Mouse (Mus musculus) MEL (cell line): ENCODE measurements around the gene Tlx2. TPM values are rescaled to one million over a fixed set of nuclear protein-coding genes. Genes with fewer than 3 reads are reported as not detected.
A peak's percentile ranks its signal among the peaks of the same experiment; 100 is the strongest.

Source experiments
- DNase-seq: peaks from one replicate; pipeline ENCODE4 v3.0.0; 2011; ENCODE audit warnings: low read depth, low spot score
- H3K27ac ChIP-seq: 2 replicates; pipeline ENCODE4 v1.5.1; 2012; ENCODE audit warnings: low read depth, mild to moderate bottlenecking, control low read depth, low read length, moderate library complexity; ENCODE audit not compliant: control insufficient read depth
- H3K27me3 ChIP-seq, 2 experiments: fragments of 150-350 bp in 1 of 2; sonication (generic) in 1 of 2; 2 replicates each; pipeline ENCODE4 v1.6.1; 2012; ENCODE audit warnings: low read length in 2 of 2, mild to moderate bottlenecking in 2 of 2, improper control_type of control experiment in 1 of 2, moderate library complexity in 1 of 2; ENCODE audit not compliant: insufficient read depth in 2 of 2, control insufficient read depth in 1 of 2
- H3K36me3 ChIP-seq, 2 experiments: 2 replicates each; pipeline ENCODE4 v1.6.1; 2012 to 2014; ENCODE audit warnings: low read length in 2 of 2, improper control_type of control experiment in 1 of 2, inconsistent platforms in 1 of 2, mild to moderate bottlenecking in 1 of 2; ENCODE audit not compliant: insufficient read depth in 2 of 2, control insufficient read depth in 1 of 2
- H3K4me1 ChIP-seq, 2 experiments: fragments of 150-350 bp in 1 of 2; sonication (generic) in 1 of 2; 2 replicates each; pipeline ENCODE4 v1.6.1; 2012; ENCODE audit warnings: low read length in 2 of 2, improper control_type of control experiment in 1 of 2, mild to moderate bottlenecking in 1 of 2; ENCODE audit not compliant: insufficient read depth in 2 of 2, control insufficient read depth in 1 of 2
- H3K4me3 ChIP-seq, 2 experiments: fragments of 150-350 bp in 1 of 2; sonication (generic) in 1 of 2; 2 replicates each; pipeline ENCODE4 v1.5.1; 2012; ENCODE audit warnings: low read depth in 2 of 2, low read length in 2 of 2, mild to moderate bottlenecking in 2 of 2, moderate library complexity in 2 of 2, control low read depth in 1 of 2, improper control_type of control experiment in 1 of 2; ENCODE audit not compliant: control insufficient read depth in 1 of 2, insufficient read depth in 1 of 2
- H3K79me2 ChIP-seq: 2 replicates; pipeline ENCODE4 v1.6.1; 2012; ENCODE audit warnings: mild to moderate bottlenecking, low read length, moderate library complexity; ENCODE audit not compliant: control insufficient read depth, poor library complexity, insufficient read depth
- H3K9ac ChIP-seq: 2 replicates; pipeline ENCODE4 v1.6.1; 2012; ENCODE audit warnings: low read depth, mild to moderate bottlenecking, control low read depth, low read length, moderate library complexity; ENCODE audit not compliant: control insufficient read depth, poor library complexity, severe bottlenecking
- H3K9me3 ChIP-seq: fragments of 150-350 bp; sonication (generic); replicated peaks from 2 replicates; pipeline ENCODE4 v1.6.1; 2012; ENCODE audit warnings: mild to moderate bottlenecking, low read length, improper control_type of control experiment, moderate library complexity; ENCODE audit not compliant: insufficient read depth
- BHLHE40 ChIP-seq: IDR thresholded peaks from 2 replicates; pipeline ENCODE4 v1.6.1; 2012; ENCODE audit warnings: low read depth, mild to moderate bottlenecking, inconsistent platforms, low read length, improper control_type of control experiment, borderline replicate concordance
- CHD1 ChIP-seq: IDR thresholded peaks from 2 replicates; pipeline ENCODE4 v1.6.1; 2012; ENCODE audit warnings: low read depth, mild to moderate bottlenecking, inconsistent platforms, low read length, improper control_type of control experiment
- CTCF ChIP-seq, 3 experiments: IDR thresholded peaks in 2 of 3; conservative IDR thresholded peaks in 1 of 3; 2 replicates each; pipeline ENCODE4 v1.5.1; 2011 to 2012; ENCODE audit warnings: low read length in 3 of 3, low read depth in 2 of 3, mild to moderate bottlenecking in 2 of 3, improper control_type of control experiment in 1 of 3, inconsistent platforms in 1 of 3, mixed read lengths in 1 of 3, moderate library complexity in 1 of 3; ENCODE audit not compliant: control insufficient read depth in 1 of 3, insufficient read depth in 1 of 3, poor library complexity in 1 of 3, severe bottlenecking in 1 of 3
- ELF1 ChIP-seq: IDR thresholded peaks from 2 replicates; pipeline ENCODE4 v1.6.1; 2014; ENCODE audit warnings: low read depth, mild to moderate bottlenecking, inconsistent platforms, low read length, improper control_type of control experiment, moderate library complexity
- EP300 ChIP-seq, 2 experiments: IDR thresholded peaks; 2 replicates each; pipeline ENCODE4 v1.6.1; 2011; ENCODE audit warnings: improper control_type of control experiment in 2 of 2, low read length in 2 of 2, low read depth in 1 of 2, mild to moderate bottlenecking in 1 of 2
- ETS1 ChIP-seq: IDR thresholded peaks from 2 replicates; pipeline ENCODE4 v1.6.1; 2012; ENCODE audit warnings: low read depth, mild to moderate bottlenecking, inconsistent platforms, low read length, improper control_type of control experiment, moderate library complexity
- GATA1 ChIP-seq: IDR thresholded peaks from 2 replicates; pipeline ENCODE4 v1.6.1; 2011; ENCODE audit warnings: low read depth, low read length, improper control_type of control experiment
- HCFC1 ChIP-seq: IDR thresholded peaks from 2 replicates; pipeline ENCODE4 v1.6.1; 2012; ENCODE audit warnings: low read depth, mild to moderate bottlenecking, inconsistent platforms, low read length, improper control_type of control experiment, moderate library complexity
- MAFK ChIP-seq: IDR thresholded peaks from 2 replicates; pipeline ENCODE4 v1.6.1; 2011; ENCODE audit warnings: low read depth, mild to moderate bottlenecking, low read length, improper control_type of control experiment, borderline replicate concordance
- MAX ChIP-seq: IDR thresholded peaks from 2 replicates; pipeline ENCODE4 v1.6.1; 2011; ENCODE audit warnings: low read length, improper control_type of control experiment
- MXI1 ChIP-seq: IDR thresholded peaks from 2 replicates; pipeline ENCODE4 v1.6.1; 2011; ENCODE audit warnings: mild to moderate bottlenecking, low read depth, low read length, improper control_type of control experiment
- MYC ChIP-seq: IDR thresholded peaks from 2 replicates; pipeline ENCODE4 v1.6.1; 2011; ENCODE audit warnings: low read depth, mild to moderate bottlenecking, low read length, improper control_type of control experiment, moderate library complexity
- NELFE ChIP-seq: IDR thresholded peaks from 2 replicates; pipeline ENCODE4 v1.6.1; 2011; ENCODE audit warnings: low read depth, low read length, improper control_type of control experiment
- POLR2A ChIP-seq, 2 experiments: IDR thresholded peaks; 2 replicates each; pipeline ENCODE4 v1.6.1; 2011 to 2012; ENCODE audit warnings: low read length in 2 of 2, mild to moderate bottlenecking in 2 of 2, control low read depth in 1 of 2, improper control_type of control experiment in 1 of 2, low read depth in 1 of 2, moderate library complexity in 1 of 2; ENCODE audit not compliant: control insufficient read depth in 1 of 2, insufficient read depth in 1 of 2, poor library complexity in 1 of 2
- POLR2AphosphoS2 ChIP-seq: IDR thresholded peaks from 2 replicates; pipeline ENCODE4 v1.6.1; 2011; ENCODE audit warnings: low read length, improper control_type of control experiment
- POLR2AphosphoS5 ChIP-seq: IDR thresholded peaks from 2 replicates; pipeline ENCODE4 v1.6.1; 2012; ENCODE audit warnings: low read depth, borderline replicate concordance, mild to moderate bottlenecking, inconsistent platforms, low read length, moderate library complexity, mixed read lengths
- RCOR1 ChIP-seq: IDR thresholded peaks from 2 replicates; pipeline ENCODE4 v1.6.1; 2012; ENCODE audit warnings: low read depth, mild to moderate bottlenecking, inconsistent platforms, low read length, improper control_type of control experiment
- SIN3A ChIP-seq: IDR thresholded peaks from 2 replicates; pipeline ENCODE4 v1.6.1; 2012; ENCODE audit warnings: low read length, improper control_type of control experiment, inconsistent platforms
- UBTF ChIP-seq: IDR thresholded peaks from 2 replicates; pipeline ENCODE4 v1.6.1; 2012; ENCODE audit warnings: low read depth, mild to moderate bottlenecking, inconsistent platforms, low read length, improper control_type of control experiment, moderate library complexity, borderline replicate concordance; ENCODE audit not compliant: insufficient read depth
- USF1 ChIP-seq: IDR thresholded peaks from 2 replicates; pipeline ENCODE4 v1.6.1; 2014; ENCODE audit warnings: low read depth, mild to moderate bottlenecking, inconsistent platforms, low read length, improper control_type of control experiment, moderate library complexity
- ZKSCAN1 ChIP-seq: IDR thresholded peaks from 2 replicates; pipeline ENCODE4 v1.6.1; 2012; ENCODE audit warnings: low read depth, mild to moderate bottlenecking, inconsistent platforms, low read length, improper control_type of control experiment, moderate library complexity
- ZMIZ1 ChIP-seq: IDR thresholded peaks from 2 replicates; pipeline ENCODE4 v1.6.1; 2012; ENCODE audit warnings: low read depth, mild to moderate bottlenecking, inconsistent platforms, low read length, improper control_type of control experiment, moderate library complexity
- ZNF384 ChIP-seq: IDR thresholded peaks from 2 replicates; pipeline ENCODE4 v1.6.1; 2012; ENCODE audit warnings: low read depth, mild to moderate bottlenecking, inconsistent platforms, low read length, improper control_type of control experiment
- polyA plus RNA-seq, 2 experiments: library from polyadenylated mRNA; stranded (reverse) in 1 of 2; unstranded in 1 of 2; fragments of >175 nt in 1 of 2; fragments of >200 nt in 1 of 2; gene quantifications; 2 replicates each; pipeline versions ENCODE4 v1.2.1 to v1.2.4; 2012; ENCODE audit warnings: low replicate concordance in 2 of 2, low read depth in 1 of 2; ENCODE audit not compliant: insufficient read length in 2 of 2, insufficient read depth in 1 of 2, missing spikeins in 1 of 2
- total RNA-seq: library from RNA; depleted of rRNA; stranded (reverse); fragments of 300-350 nt; gene quantifications from 2 replicates; pipeline ENCODE4 v1.2.3, GENCODE M21; 2012

The Tlx2 gene
- total and polyA plus RNA-seq, 3 experiments: not detected

DNA sequence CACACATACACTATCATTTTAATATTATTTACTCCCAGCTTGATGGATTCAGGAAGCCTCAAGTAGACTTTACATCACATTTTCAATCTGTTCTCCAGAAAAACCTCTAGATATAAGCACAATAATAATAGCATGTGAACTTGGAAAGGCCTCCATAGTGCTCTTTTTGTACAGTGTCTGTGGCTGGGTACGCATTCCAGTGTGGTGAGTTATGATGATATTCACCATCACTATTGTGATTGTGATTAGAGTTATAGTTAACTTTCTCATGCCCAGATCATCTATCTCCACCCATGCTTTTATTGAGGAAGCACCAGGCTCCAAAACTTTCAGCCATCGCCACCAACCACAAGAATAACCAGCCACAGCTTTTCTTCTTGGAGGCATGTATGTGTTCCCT is 46.3 kb downstream of the Tlx2 start:
- Histone ChIP-seq H3K9me3 (no peaks in the 10 kb centered on the region), H3K27ac (no peak overlapping the region), H3K79me2 (no peaks in the 10 kb centered on the region), H3K9ac (no peak overlapping the region), H3K36me3 (peaks cover 0 to 32% of the 10 kb centered on the region in 2 experiments; a peak in 2 of 4 replicates), H3K4me3 (no peak overlapping the region), H3K27me3 (no peaks in the 10 kb centered on the region), H3K4me1 (peaks cover 17 to 27% of the 10 kb centered on the region in 2 experiments)
- no peak for TF ChIP-seq CTCF (IDR thresholded peaks at IDR 0.05 in 2 of 3, conservative IDR thresholded peaks at IDR 0.05 in 1 of 3; ENCODE audit: control insufficient read depth in 1 of 3, insufficient read depth in 1 of 3, low read depth in 2 of 3, low read length in 3 of 3, poor library complexity in 1 of 3, severe bottlenecking in 1 of 3)
- no peak for TF ChIP-seq POLR2AphosphoS5
- TF ChIP-seq HCFC1: no peak
- no peak for TF ChIP-seq NELFE
- no peak for TF ChIP-seq UBTF
- DNase-seq: no peak

GRCm38 (mm10) chr6:83023008-83023407 is 47.1 kb downstream of the Tlx2 start:
- no peaks in the 10 kb centered on the region for H3K9me3 ChIP-seq
- TF ChIP-seq MXI1 (no peak), POLR2A (IDR thresholded peaks at IDR 0.05; ENCODE audit: control insufficient read depth in 1 of 2, insufficient read depth in 1 of 2, low read depth in 1 of 2, low read length in 2 of 2, poor library complexity in 1 of 2) (no peak), POLR2AphosphoS5 (no peak), SIN3A (0 out of 2 replicates have a peak, but pooled peaks have one; percentile 37), ETS1 (peak; percentile 47; the same call in 1 of the 2 replicates), MAFK (no peak), MAX (peak; percentile 31; the same call in 1 of the 2 replicates), ZKSCAN1 (no peak), USF1 (no peak), BHLHE40 (no peak), POLR2AphosphoS2 (no peak), ZNF384 (no peak), ELF1 (no peak), RCOR1 (no peak), MYC (no peak), ZMIZ1 (no peak), GATA1 (peak; percentile 49; the same call in 1 of the 2 replicates), EP300 (IDR thresholded peaks at IDR 0.05; ENCODE audit: low read depth in 1 of 2, low read length in 2 of 2) (peak; percentile 26 to 35; a peak in 1 of 4 replicates), CHD1 (no peak), HCFC1 (no peak)
- H3K27ac ChIP-seq: no peak overlapping the region
- H3K27me3 ChIP-seq: no peaks in the 10 kb centered on the region
- H3K36me3 ChIP-seq: peaks cover 0 to 32% of the 10 kb centered on the region in 2 experiments; a peak in 2 of 4 replicates
- no peak overlapping the region for H3K4me3 ChIP-seq
- H3K79me2 ChIP-seq: no peaks in the 10 kb centered on the region
- no peak overlapping the region for H3K9ac ChIP-seq
- peaks cover 17 to 27% of the 10 kb centered on the region in 2 experiments for H3K4me1 ChIP-seq
- DNase-seq: no peak
